Mouse (Mus musculus): ENCODE data around the gene Siae. TPM values are rescaled to one million over a fixed set of nuclear protein-coding genes. Genes with fewer than 3 reads are reported as not detected.
A peak's percentile ranks its signal among the peaks of the same experiment; 100 is the strongest.

Gene Siae
- polyA plus RNA-seq, 1 experiment = 10.0 TPM

DNA sequence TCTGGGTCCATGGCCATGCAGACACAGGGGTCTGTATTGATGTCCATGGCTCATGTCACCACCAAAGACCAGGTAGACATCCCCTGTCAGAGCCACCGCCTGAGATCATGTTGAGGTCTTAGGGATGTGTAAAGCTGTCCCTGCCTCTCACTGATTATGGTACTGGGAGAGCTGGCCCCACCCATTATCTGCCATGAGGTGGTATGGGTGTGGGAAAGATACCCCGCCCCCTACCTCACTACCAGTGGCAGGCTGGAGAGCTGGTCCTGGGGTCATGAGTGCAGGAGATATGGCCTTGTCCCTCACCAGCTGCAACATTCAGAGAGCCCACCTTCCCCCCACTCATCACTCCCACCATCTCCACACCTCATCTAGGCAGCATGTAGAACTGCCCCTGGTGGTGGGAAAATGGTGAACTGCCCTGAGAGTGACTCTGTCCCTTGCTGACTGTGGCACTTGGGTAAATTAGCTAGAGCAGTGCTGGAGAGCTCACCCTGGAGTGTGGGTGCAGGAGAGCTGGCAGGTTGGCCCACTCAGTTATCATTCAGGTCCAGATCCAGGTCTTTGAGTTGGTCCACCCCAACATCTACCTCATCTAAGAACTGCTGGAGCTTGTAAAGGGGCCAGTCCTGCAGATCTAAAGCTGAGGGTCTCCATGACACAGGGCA lies 45.2 kb downstream of the Siae start:
- no peak overlapping the region for H3K4me3 ChIP-seq (ENCODE audit: control insufficient read depth, insufficient read depth, low read length)
- 93% methylated on average over 2 of the region's 2 CpGs for WGBS
- no peaks in the 10 kb centered on the region for H3K36me3 ChIP-seq (ENCODE audit: control insufficient read depth, insufficient read depth, low read length)
- no peak for DNase-seq
- no peaks in the 10 kb centered on the region for H3K27me3 ChIP-seq (ENCODE audit: control insufficient read depth, insufficient read depth, low read length)
- H3K27ac ChIP-seq (ENCODE audit: control insufficient read depth, insufficient read depth, low read length) = no peak overlapping the region
- H3K4me1 ChIP-seq (replicated peaks; ENCODE audit: control insufficient read depth, insufficient read depth, low read length) = no peaks in the 10 kb centered on the region
- no peak for TF ChIP-seq POLR2A (IDR thresholded peaks at IDR 0.05; ENCODE audit: control insufficient read depth, extremely low read depth, insufficient read depth, low read length, poor library complexity)
- TF ChIP-seq CTCF (IDR thresholded peaks at IDR 0.05; ENCODE audit: borderline replicate concordance, control insufficient read depth, extremely low read depth, insufficient read depth, low read length, poor library complexity) = no peak

DNA sequence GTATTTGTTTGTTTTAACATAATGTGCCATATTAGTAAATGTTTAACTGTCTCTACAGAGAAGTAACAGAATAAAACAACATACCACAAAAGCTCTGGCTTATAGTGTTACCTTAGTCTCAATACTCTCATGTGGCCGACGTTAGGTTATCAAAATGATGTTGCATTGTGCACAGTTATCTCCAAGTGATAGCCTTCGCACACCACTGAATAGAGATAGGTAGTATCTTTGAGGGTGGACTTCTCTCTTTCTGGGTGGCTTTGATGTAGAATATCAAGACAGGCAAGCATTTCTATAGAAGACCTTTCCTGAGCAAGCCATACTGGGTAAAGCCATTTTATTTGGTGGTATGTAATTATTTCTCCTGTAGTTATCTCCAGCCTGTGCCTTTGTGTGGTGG lies 49.6 kb downstream of the Siae start:
- Histone ChIP-seq H3K4me1 (replicated peaks; ENCODE audit: control insufficient read depth, insufficient read depth, low read length) (no peaks in the 10 kb centered on the region), H3K27ac (ENCODE audit: control insufficient read depth, insufficient read depth, low read length) (no peak overlapping the region), H3K27me3 (ENCODE audit: control insufficient read depth, insufficient read depth, low read length) (no peaks in the 10 kb centered on the region), H3K4me3 (ENCODE audit: control insufficient read depth, insufficient read depth, low read length) (no peak overlapping the region), H3K36me3 (ENCODE audit: control insufficient read depth, insufficient read depth, low read length) (no peaks in the 10 kb centered on the region)
- TF ChIP-seq CTCF (IDR thresholded peaks at IDR 0.05; ENCODE audit: borderline replicate concordance, control insufficient read depth, extremely low read depth, insufficient read depth, low read length, poor library complexity) (no peak), POLR2A (IDR thresholded peaks at IDR 0.05; ENCODE audit: control insufficient read depth, extremely low read depth, insufficient read depth, low read length, poor library complexity) (no peak)
- WGBS = 100% methylated on average over 3 of the region's 3 CpGs
- DNase-seq = no peak

DNA sequence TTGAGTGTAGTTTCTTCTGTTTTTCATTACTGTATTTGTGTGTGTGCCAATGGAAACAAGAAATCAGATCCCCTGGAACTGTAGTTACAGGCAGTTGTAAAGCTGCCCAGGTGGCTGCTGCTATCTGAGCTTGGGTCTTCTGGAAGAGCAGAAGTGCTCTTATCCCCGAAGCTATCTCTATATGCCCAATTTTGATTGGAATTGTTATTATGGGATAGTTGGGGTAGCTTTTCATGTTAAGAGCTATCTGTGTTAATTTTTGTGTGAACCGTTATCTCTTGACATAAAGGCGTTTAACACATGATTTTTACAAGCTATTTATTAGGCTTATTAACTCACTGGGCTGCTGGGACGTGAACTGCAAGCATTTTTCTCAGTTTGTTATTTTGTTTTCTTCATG lies 54.1 kb downstream of the Siae start:
- Histone ChIP-seq H3K4me3 (ENCODE audit: control insufficient read depth, insufficient read depth, low read length) (no peak overlapping the region), H3K4me1 (replicated peaks; ENCODE audit: control insufficient read depth, insufficient read depth, low read length) (peaks cover 12% of the 10 kb centered on the region), H3K27ac (ENCODE audit: control insufficient read depth, insufficient read depth, low read length) (no peak overlapping the region), H3K36me3 (ENCODE audit: control insufficient read depth, insufficient read depth, low read length) (no peaks in the 10 kb centered on the region), H3K27me3 (ENCODE audit: control insufficient read depth, insufficient read depth, low read length) (no peaks in the 10 kb centered on the region)
- no peak for TF ChIP-seq POLR2A (IDR thresholded peaks at IDR 0.05; ENCODE audit: control insufficient read depth, extremely low read depth, insufficient read depth, low read length, poor library complexity)
- no peak for TF ChIP-seq CTCF (IDR thresholded peaks at IDR 0.05; ENCODE audit: borderline replicate concordance, control insufficient read depth, extremely low read depth, insufficient read depth, low read length, poor library complexity)
- DNase-seq = no peak
- WGBS = 93% methylated on average over 4 of the region's 4 CpGs

DNA sequence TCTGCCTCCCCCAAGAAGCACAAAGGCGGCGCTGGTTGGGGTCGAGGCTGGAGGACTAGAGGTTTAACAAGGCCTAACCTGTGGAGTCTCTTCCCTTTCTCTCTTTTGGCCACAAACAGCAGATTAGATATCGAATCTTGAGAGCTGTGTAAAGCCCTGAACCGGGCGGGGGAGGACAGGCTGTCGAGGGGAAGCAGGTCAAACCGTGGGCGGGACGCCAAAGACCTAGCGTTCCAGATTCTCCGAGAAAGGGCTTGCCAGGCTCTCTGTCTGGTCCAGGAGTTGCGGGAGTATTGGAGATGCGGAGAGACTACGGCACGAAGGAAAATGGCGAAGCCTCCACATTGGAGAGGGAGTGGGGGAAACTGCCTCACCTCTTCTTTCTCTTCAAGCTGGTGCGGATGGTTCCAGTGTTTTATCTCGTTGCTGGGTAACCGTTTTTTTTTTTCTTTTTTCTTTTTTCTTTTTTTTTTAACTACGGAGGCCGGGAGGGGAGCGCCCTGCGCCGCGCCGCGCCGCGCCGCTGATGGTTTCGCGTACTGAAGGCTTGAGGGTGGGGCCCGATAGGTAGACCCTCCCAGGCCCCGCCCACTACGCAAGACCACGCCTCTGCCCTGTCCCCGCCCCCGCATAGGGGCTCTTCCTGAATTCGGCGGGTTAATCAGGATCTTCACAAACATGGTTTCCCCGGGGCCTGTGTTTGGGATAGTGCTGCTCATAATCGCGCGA lies 57.8 kb downstream of the Siae start, which contains the start of gene Spa17:
TSS of gene Spa17 (minus strand) at position 541 of the 729 bp plus-strand sequence.
- peak within 1 kb of the TSS; percentile 74 for H3K4me3 ChIP-seq (ENCODE audit: control insufficient read depth, insufficient read depth, low read length)
- TF ChIP-seq POLR2A (IDR thresholded peaks at IDR 0.05; ENCODE audit: control insufficient read depth, extremely low read depth, insufficient read depth, low read length, poor library complexity) (peak; percentile 64; the same call in 1 of the 2 replicates), CTCF (IDR thresholded peaks at IDR 0.05; ENCODE audit: borderline replicate concordance, control insufficient read depth, extremely low read depth, insufficient read depth, low read length, poor library complexity) (peak; percentile 18; the same call in 1 of the 2 replicates)
- peak within 1 kb of the TSS; percentile 61; the same call in 1 of the 2 replicates for H3K27ac ChIP-seq (ENCODE audit: control insufficient read depth, insufficient read depth, low read length)
- no peaks in the 10 kb centered on the region for H3K36me3 ChIP-seq (ENCODE audit: control insufficient read depth, insufficient read depth, low read length)
- peak; percentile 94 for DNase-seq
- peaks cover 12% of the 10 kb centered on the region for H3K4me1 ChIP-seq (replicated peaks; ENCODE audit: control insufficient read depth, insufficient read depth, low read length)
- WGBS = under 1% methylated on average over 45 of the region's 45 CpGs
- no peaks in the 10 kb centered on the region for H3K27me3 ChIP-seq (ENCODE audit: control insufficient read depth, insufficient read depth, low read length)

DNA sequence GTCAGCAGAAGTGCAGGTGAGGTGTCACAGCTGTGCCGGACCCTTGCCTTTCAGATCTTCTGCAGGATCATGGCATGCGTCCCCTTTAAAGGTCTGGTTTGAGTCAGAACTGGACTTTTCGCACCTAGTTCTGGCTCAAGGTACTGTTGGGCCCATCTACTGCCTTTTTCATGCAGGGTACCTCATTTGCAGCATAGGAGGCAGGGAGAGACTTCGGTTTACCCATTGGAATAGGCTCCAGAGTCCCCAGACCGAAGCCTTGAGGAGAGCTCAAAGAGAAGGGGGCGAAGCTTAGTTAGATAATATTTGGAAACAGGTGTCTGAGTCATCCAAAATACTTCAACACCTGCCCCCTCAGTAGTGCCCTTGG lies 58.4 kb downstream of the Siae start:
- H3K27me3 ChIP-seq (ENCODE audit: control insufficient read depth, insufficient read depth, low read length) = no peaks in the 10 kb centered on the region
- no peak for DNase-seq
- peak overlapping the region; percentile 74 for H3K4me3 ChIP-seq (ENCODE audit: control insufficient read depth, insufficient read depth, low read length)
- TF ChIP-seq POLR2A (IDR thresholded peaks at IDR 0.05; ENCODE audit: control insufficient read depth, extremely low read depth, insufficient read depth, low read length, poor library complexity) (no peak), CTCF (IDR thresholded peaks at IDR 0.05; ENCODE audit: borderline replicate concordance, control insufficient read depth, extremely low read depth, insufficient read depth, low read length, poor library complexity) (no peak)
- H3K4me1 ChIP-seq (replicated peaks; ENCODE audit: control insufficient read depth, insufficient read depth, low read length) = peaks cover 12% of the 10 kb centered on the region
- H3K27ac ChIP-seq (ENCODE audit: control insufficient read depth, insufficient read depth, low read length) = peak overlapping the region; percentile 61; the same call in 1 of the 2 replicates
- 23% methylated on average over 6 of the region's 6 CpGs for WGBS
- no peaks in the 10 kb centered on the region for H3K36me3 ChIP-seq (ENCODE audit: control insufficient read depth, insufficient read depth, low read length)

DNA sequence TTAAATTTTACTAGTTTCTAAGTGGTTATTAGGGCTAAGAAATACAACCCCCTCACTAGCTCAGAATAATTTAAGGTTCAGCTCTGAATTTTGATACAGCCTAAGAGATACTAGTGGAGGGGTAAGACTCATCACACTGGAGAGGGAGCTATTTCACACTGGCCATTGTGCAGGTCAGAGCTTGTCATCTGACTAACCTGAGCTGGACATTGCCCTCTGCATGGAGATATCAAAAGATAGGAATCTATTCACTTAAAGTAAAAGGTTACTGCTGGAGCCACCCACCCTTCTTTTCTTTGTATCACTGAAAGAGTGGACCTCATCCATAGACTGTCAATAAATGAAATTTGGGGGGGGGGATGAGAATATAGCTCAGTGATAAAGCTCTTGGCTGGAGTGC lies 58.8 kb downstream of the Siae start:
- Histone ChIP-seq H3K36me3 (ENCODE audit: control insufficient read depth, insufficient read depth, low read length) (no peaks in the 10 kb centered on the region), H3K27me3 (ENCODE audit: control insufficient read depth, insufficient read depth, low read length) (no peaks in the 10 kb centered on the region), H3K4me1 (replicated peaks; ENCODE audit: control insufficient read depth, insufficient read depth, low read length) (peaks cover 12% of the 10 kb centered on the region), H3K27ac (ENCODE audit: control insufficient read depth, insufficient read depth, low read length) (peak overlapping the region; percentile 61; the same call in 1 of the 2 replicates), H3K4me3 (ENCODE audit: control insufficient read depth, insufficient read depth, low read length) (no peak overlapping the region)
- TF ChIP-seq CTCF (IDR thresholded peaks at IDR 0.05; ENCODE audit: borderline replicate concordance, control insufficient read depth, extremely low read depth, insufficient read depth, low read length, poor library complexity) (no peak), POLR2A (IDR thresholded peaks at IDR 0.05; ENCODE audit: control insufficient read depth, extremely low read depth, insufficient read depth, low read length, poor library complexity) (no peak)
- no peak for DNase-seq

Measured in thymus, adult 2 months (tissue).